Mouse (Mus musculus): ENCODE results near the gene Trrap.

DNA sequence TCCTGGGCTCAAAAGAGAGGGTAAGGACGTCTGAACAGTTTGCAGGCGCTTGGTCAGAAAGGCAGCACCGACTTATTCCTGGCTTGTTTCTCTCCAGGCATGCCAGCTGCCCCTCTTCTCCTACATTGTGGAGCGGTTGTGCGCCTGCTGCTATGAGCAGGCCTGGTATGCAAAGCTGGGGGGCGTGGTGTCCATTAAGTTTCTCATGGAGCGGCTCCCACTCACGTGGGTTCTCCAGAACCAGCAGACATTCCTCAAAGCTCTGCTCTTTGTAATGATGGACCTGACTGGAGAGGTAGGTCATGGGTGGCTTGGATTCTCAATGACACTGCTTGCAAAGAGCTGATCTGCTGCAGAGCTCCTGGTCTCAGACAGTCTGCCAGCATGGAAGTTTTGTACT is 35.5 kb downstream of the Trrap start:
- TF ChIP-seq CTCF (IDR thresholded peaks at IDR 0.05; ENCODE audit: borderline replicate concordance, extremely low read depth, insufficient read depth, insufficient read length) (no peak), POLR2A (IDR thresholded peaks at IDR 0.05; ENCODE audit: borderline replicate concordance, extremely low read depth, insufficient read depth, insufficient read length, poor library complexity, severe bottlenecking) (no peak)

Data from brain, embryonic 14.5 days (tissue).